Mouse (Mus musculus): ENCODE measurements around the gene Gpr153. TPM values are rescaled to one million over a fixed set of nuclear protein-coding genes. Genes with fewer than 3 reads are reported as not detected.

The Gpr153 gene
- total and polyA plus RNA-seq, 3 experiments = 0.08 TPM; not detected in 2

DNA sequence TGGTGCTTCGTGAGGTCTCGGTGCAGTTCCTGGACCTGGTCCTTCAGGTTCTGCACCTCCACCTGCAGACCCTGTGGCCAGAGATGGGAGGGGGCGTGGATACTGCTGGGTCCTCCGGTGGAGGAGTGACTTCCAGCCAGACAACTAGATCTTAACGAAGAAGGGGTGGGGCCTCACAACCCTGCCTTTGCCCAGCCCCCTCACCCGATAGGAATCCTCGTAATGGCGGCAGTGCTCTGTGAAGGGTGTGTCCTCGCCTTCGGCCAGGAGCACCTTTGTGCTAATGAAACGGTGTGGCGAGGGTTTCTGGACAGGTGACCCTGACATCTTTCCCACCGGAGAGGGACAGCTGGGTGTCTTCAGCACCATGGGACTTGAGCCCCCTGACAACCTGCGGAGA, 38.2 kb downstream of the Gpr153 start:
- Histone ChIP-seq H3K36me3 (ENCODE audit: control insufficient read depth in 1 of 2, insufficient read depth in 2 of 2, low read length in 2 of 2) (no peaks in the 10 kb centered on the region), H3K79me2 (ENCODE audit: control insufficient read depth, insufficient read depth, low read length, poor library complexity) (no peaks in the 10 kb centered on the region), H3K9me3 (replicated peaks; ENCODE audit: insufficient read depth, low read length) (no peaks in the 10 kb centered on the region), H3K27me3 (ENCODE audit: control insufficient read depth in 1 of 2, insufficient read depth in 2 of 2, low read length in 2 of 2) (no peaks in the 10 kb centered on the region), H3K27ac (ENCODE audit: control insufficient read depth, low read depth, low read length) (no peak overlapping the region), H3K4me3 (ENCODE audit: control insufficient read depth in 1 of 2, insufficient read depth in 1 of 2, low read depth in 2 of 2, low read length in 2 of 2) (no peak overlapping the region), H3K4me1 (ENCODE audit: control insufficient read depth in 1 of 2, insufficient read depth in 2 of 2, low read length in 2 of 2) (no peaks in the 10 kb centered on the region), H3K9ac (ENCODE audit: control insufficient read depth, low read depth, low read length, poor library complexity, severe bottlenecking) (no peak overlapping the region)
- no peak for TF ChIP-seq USF2 (IDR thresholded peaks at IDR 0.05; ENCODE audit: borderline replicate concordance in 1 of 2, insufficient read depth in 1 of 2, low read depth in 1 of 2, low read length in 2 of 2)
- no peak for TF ChIP-seq GATA1 (IDR thresholded peaks at IDR 0.05; ENCODE audit: low read depth, low read length)
- TF ChIP-seq MAFK (IDR thresholded peaks at IDR 0.05; ENCODE audit: borderline replicate concordance, low read depth, low read length) = no peak
- TF ChIP-seq TCF12 (IDR thresholded peaks at IDR 0.05; ENCODE audit: low read depth, low read length) = no peak
- TF ChIP-seq ZNF384 (IDR thresholded peaks at IDR 0.05; ENCODE audit: low read depth, low read length) = no peak
- TF ChIP-seq USF1 (IDR thresholded peaks at IDR 0.05; ENCODE audit: low read depth, low read length) = no peak
- TF ChIP-seq EP300 (IDR thresholded peaks at IDR 0.05; ENCODE audit: low read depth in 1 of 2, low read length in 2 of 2) = no peak
- no peak for TF ChIP-seq RAD21 (IDR thresholded peaks at IDR 0.05; ENCODE audit: low read depth, low read length)
- no peak for TF ChIP-seq GABPA (IDR thresholded peaks at IDR 0.05; ENCODE audit: low read depth, low read length)
- no peak for TF ChIP-seq MEF2A (IDR thresholded peaks at IDR 0.05; ENCODE audit: extremely low read depth, insufficient replicate concordance, low read depth, low read length, poor library complexity, severe bottlenecking)
- no peak for TF ChIP-seq MYC (IDR thresholded peaks at IDR 0.05; ENCODE audit: low read depth, low read length)
- no peak for TF ChIP-seq POLR2AphosphoS2 (IDR thresholded peaks at IDR 0.05; ENCODE audit: low read length)
- TF ChIP-seq CHD1 (IDR thresholded peaks at IDR 0.05; ENCODE audit: low read depth, low read length) = no peak
- TF ChIP-seq MAZ (IDR thresholded peaks at IDR 0.05; ENCODE audit: low read depth, low read length) = no peak
- no peak for TF ChIP-seq RCOR1 (IDR thresholded peaks at IDR 0.05; ENCODE audit: low read depth, low read length)
- no peak for DNase-seq (ENCODE audit: low read depth, low spot score)

- Histone ChIP-seq H3K4me1 (ENCODE audit: control insufficient read depth in 1 of 2, insufficient read depth in 2 of 2, low read length in 2 of 2) (no peaks in the 10 kb centered on the region), H3K36me3 (ENCODE audit: control insufficient read depth in 1 of 2, insufficient read depth in 2 of 2, low read length in 2 of 2) (no peaks in the 10 kb centered on the region), H3K9me3 (replicated peaks; ENCODE audit: insufficient read depth, low read length) (no peaks in the 10 kb centered on the region), H3K27me3 (ENCODE audit: control insufficient read depth in 1 of 2, insufficient read depth in 2 of 2, low read length in 2 of 2) (no peaks in the 10 kb centered on the region), H3K79me2 (ENCODE audit: control insufficient read depth, insufficient read depth, low read length, poor library complexity) (no peaks in the 10 kb centered on the region), H3K4me3 (ENCODE audit: control insufficient read depth in 1 of 2, insufficient read depth in 1 of 2, low read depth in 2 of 2, low read length in 2 of 2) (no peak overlapping the region), H3K9ac (ENCODE audit: control insufficient read depth, low read depth, low read length, poor library complexity, severe bottlenecking) (no peak overlapping the region), H3K27ac (ENCODE audit: control insufficient read depth, low read depth, low read length) (no peak overlapping the region)
- TF ChIP-seq MAZ (IDR thresholded peaks at IDR 0.05; ENCODE audit: low read depth, low read length) (no peak), MEF2A (IDR thresholded peaks at IDR 0.05; ENCODE audit: extremely low read depth, insufficient replicate concordance, low read depth, low read length, poor library complexity, severe bottlenecking) (no peak), RCOR1 (IDR thresholded peaks at IDR 0.05; ENCODE audit: low read depth, low read length) (no peak), HCFC1 (IDR thresholded peaks at IDR 0.05; ENCODE audit: low read depth, low read length) (no peak), E2F4 (IDR thresholded peaks at IDR 0.05; ENCODE audit: borderline replicate concordance, low read depth, low read length) (no peak)
- DNase-seq (ENCODE audit: low read depth, low spot score) = no peak
These were observed 39.2 kb downstream of the Gpr153 start for GRCm38 (mm10) chr4:152313211-152313632.

Data from MEL (cell line).